Mouse (Mus musculus): ENCODE data around the gene Cgref1. TPM values are rescaled to one million over a fixed set of nuclear protein-coding genes. Genes with fewer than 3 reads are reported as not detected.

The Cgref1 gene
- polyA plus RNA-seq, 1 experiment from 2014 or later = 38.1 TPM

DNA sequence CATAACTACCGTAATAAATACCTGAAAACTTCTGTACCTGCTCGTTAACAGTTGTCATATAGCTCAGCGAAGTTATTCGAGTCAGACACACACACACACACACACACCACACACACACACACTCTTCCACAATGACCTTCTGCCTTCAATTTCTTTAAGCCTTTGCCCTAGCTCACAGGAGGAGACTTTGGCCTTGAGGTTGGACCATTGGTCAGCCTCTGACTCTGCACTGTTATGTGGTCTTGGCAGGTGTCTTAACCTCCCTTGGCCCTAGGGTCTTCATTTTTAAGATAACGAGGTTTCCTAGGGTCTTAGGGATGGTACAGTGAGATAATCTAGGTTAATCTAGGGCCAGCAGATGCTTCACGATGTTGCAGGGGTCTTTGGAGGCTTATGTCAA is 1.0 kb downstream of the Cgref1 start:
- Histone ChIP-seq H3K27me3 (0 out of 2 replicates have a peak, but pooled peaks cover 5% of the 10 kb centered on the region), H3K9ac (no peak overlapping the region), H3K4me1 (replicated peaks) (peaks cover 10% of the 10 kb centered on the region), H3K27ac (replicated peaks) (no peak overlapping the region), H3K4me3 (peak overlapping the region; percentile 55; the same call in 1 of the 2 replicates), H3K36me3 (no peaks in the 10 kb centered on the region), H3K4me2 (peak overlapping the region; percentile 81), H3K9me3 (no peaks in the 10 kb centered on the region)
- no peak for ATAC-seq (ENCODE audit: low read depth)
- 91% methylated on average over 6 of the region's 6 CpGs for WGBS

DNA sequence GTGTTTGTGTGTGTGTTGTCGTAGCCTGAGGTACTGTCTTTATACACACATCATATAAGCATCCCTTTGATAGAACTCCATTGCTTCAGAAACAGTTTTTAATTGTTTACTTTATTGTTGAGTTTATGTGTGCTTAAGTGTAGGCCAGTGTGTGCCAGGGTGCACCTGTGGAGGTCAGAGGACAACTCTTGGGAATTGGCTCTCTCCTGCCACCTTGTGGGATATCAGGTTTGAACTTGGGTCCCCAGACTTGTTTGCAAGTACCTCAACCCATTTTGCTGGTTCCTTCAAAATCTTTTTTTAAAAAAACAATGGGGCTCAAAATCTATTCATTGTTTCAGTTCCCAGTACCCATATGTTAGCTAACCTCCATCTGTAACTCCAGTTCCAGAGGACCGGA is 2.4 kb downstream of the Cgref1 start:
- no peaks in the 10 kb centered on the region for H3K9me3 ChIP-seq
- H3K36me3 ChIP-seq = no peaks in the 10 kb centered on the region
- H3K27me3 ChIP-seq = 0 out of 2 replicates have a peak, but pooled peaks cover 5% of the 10 kb centered on the region
- H3K4me3 ChIP-seq = no peak overlapping the region
- H3K4me1 ChIP-seq (replicated peaks) = peaks cover 6% of the 10 kb centered on the region
- no peak overlapping the region for H3K27ac ChIP-seq (replicated peaks)
- no peak overlapping the region for H3K4me2 ChIP-seq
- WGBS = 98% methylated on average over 2 of the region's 2 CpGs
- no peak overlapping the region for H3K9ac ChIP-seq
- no peak for ATAC-seq (ENCODE audit: low read depth)

- no peak overlapping the region for H3K9ac ChIP-seq
- H3K27me3 ChIP-seq = no peaks in the 10 kb centered on the region
- H3K4me2 ChIP-seq = no peak overlapping the region
- ATAC-seq (ENCODE audit: low read depth) = no peak
- H3K36me3 ChIP-seq = no peaks in the 10 kb centered on the region
- H3K9me3 ChIP-seq = no peaks in the 10 kb centered on the region
- no peak overlapping the region for H3K27ac ChIP-seq (replicated peaks)
- no peaks in the 10 kb centered on the region for H3K4me1 ChIP-seq (replicated peaks)
- H3K4me3 ChIP-seq = no peak overlapping the region
- 92% methylated on average over 5 of the region's 5 CpGs for WGBS
Observed at GRCm38 (mm10) chr5:30934725-30935461, 10.5 kb downstream of the Cgref1 start.

DNA sequence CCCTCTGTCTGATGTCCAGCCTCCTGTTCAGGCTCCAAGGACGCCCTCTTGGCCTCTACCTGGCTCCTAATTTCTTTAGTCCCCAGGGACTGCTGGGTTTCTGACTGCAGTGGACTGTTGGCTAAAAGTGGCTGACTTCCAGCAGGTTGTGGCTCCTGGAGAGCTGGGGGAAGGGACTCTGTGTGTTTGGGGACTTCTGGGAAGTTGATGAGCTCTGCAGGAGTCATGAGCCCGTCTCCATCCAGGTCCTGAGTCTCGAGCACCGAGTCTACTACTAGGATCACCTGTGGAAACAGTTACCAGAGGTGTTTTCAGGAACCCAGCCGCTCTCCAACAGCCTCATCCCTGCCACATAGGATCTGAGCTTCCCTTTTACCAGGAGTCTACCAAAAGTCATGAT is 11.7 kb downstream of the Cgref1 start:
- Histone ChIP-seq H3K27me3 (no peaks in the 10 kb centered on the region), H3K27ac (replicated peaks) (no peak overlapping the region), H3K4me3 (no peak overlapping the region), H3K4me2 (no peak overlapping the region), H3K36me3 (no peaks in the 10 kb centered on the region), H3K9me3 (no peaks in the 10 kb centered on the region), H3K9ac (no peak overlapping the region), H3K4me1 (replicated peaks) (no peaks in the 10 kb centered on the region)
- WGBS = 74% methylated on average over 5 of the region's 5 CpGs
- no peak for ATAC-seq (ENCODE audit: low read depth)

- Histone ChIP-seq H3K4me2 (no peak overlapping the region), H3K27me3 (no peaks in the 10 kb centered on the region), H3K9me3 (no peaks in the 10 kb centered on the region), H3K4me3 (no peak overlapping the region), H3K4me1 (replicated peaks) (no peaks in the 10 kb centered on the region), H3K9ac (no peak overlapping the region), H3K27ac (replicated peaks) (no peak overlapping the region), H3K36me3 (no peaks in the 10 kb centered on the region)
- 83% methylated on average over 4 of the region's 4 CpGs for WGBS
- ATAC-seq (ENCODE audit: low read depth) = no peak
Observed at GRCm38 (mm10) chr5:30931378-30931777, 14.0 kb downstream of the Cgref1 start.

GRCm38 (mm10) chr5:30930846-30931245 is 14.5 kb downstream of the Cgref1 start:
- Histone ChIP-seq H3K27me3 (no peaks in the 10 kb centered on the region), H3K4me3 (no peak overlapping the region), H3K9ac (no peak overlapping the region), H3K4me1 (replicated peaks) (no peaks in the 10 kb centered on the region), H3K36me3 (no peaks in the 10 kb centered on the region), H3K4me2 (no peak overlapping the region), H3K27ac (replicated peaks) (no peak overlapping the region), H3K9me3 (no peaks in the 10 kb centered on the region)
- 80% methylated on average over 6 of the region's 6 CpGs for WGBS
- ATAC-seq (ENCODE audit: low read depth) = no peak

GRCm38 (mm10) chr5:30930121-30930520 is 15.3 kb downstream of the Cgref1 start:
- Histone ChIP-seq H3K4me2 (no peak overlapping the region), H3K9me3 (no peaks in the 10 kb centered on the region), H3K27me3 (no peaks in the 10 kb centered on the region), H3K27ac (replicated peaks) (no peak overlapping the region), H3K4me1 (replicated peaks) (no peaks in the 10 kb centered on the region), H3K36me3 (no peaks in the 10 kb centered on the region), H3K4me3 (no peak overlapping the region), H3K9ac (no peak overlapping the region)
- WGBS = 38% methylated on average over 4 of the region's 4 CpGs
- ATAC-seq (ENCODE audit: low read depth) = no peak

DNA sequence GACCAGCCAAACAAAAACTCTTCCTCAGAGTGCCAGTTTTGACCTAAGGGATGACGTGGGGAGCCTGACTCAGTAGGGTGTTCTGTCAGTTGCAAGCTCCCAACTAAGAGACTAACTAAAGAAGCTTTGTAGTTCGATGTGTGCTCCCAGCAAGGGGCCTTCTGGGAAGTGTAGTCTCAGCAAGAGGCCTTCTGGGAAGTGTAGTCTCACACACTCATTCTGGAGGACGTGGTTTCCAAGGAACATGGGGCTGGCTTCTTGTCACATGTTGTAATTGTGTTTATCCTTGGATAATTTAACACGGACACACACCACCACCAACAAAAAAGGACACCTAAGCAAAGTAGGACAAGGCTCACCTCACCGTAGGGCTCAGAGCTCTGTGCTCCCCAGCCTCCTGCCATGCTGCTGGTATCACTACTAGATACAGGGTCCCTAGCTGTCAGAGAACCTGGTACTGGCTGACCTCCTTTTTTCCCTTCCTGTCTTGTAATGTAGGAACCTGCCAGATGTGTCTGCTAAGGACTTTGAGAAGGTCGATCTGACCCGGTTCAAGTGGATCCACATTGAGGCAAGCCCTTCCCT is 17.4 kb downstream of the Cgref1 start:
- Histone ChIP-seq H3K4me1 (replicated peaks) (no peaks in the 10 kb centered on the region), H3K36me3 (no peaks in the 10 kb centered on the region), H3K9me3 (no peaks in the 10 kb centered on the region), H3K27me3 (0 out of 2 replicates have a peak, but pooled peaks cover 2% of the 10 kb centered on the region), H3K4me2 (peak overlapping the region; percentile 46), H3K9ac (no peak overlapping the region), H3K27ac (replicated peaks) (no peak overlapping the region), H3K4me3 (no peak overlapping the region)
- 39% methylated on average over 7 of the region's 7 CpGs for WGBS
- peak; percentile 68 for ATAC-seq (ENCODE audit: low read depth)

DNA sequence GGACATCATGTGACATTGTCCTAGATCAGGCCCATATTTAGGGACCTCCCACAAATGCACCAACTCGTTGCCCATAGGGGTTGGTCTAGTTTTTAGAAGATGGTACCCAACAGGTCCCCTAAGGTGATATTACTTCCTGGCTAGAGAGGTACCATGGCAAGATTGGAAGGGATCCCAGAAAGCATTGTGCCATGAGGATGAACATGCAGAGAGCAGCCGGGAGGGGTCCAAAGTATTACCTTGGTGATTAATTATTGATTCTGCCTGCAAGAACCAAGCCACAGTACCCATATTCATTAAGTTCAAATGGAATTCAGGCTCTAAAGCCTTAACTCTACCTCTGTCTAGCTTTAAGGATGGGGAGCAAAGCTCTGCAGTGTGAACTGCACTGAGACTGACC is 19.3 kb downstream of the Cgref1 start:
- Histone ChIP-seq H3K4me3 (no peak overlapping the region), H3K36me3 (no peaks in the 10 kb centered on the region), H3K27me3 (0 out of 2 replicates have a peak, but pooled peaks cover 2% of the 10 kb centered on the region), H3K9ac (no peak overlapping the region), H3K4me1 (replicated peaks) (peaks cover 14% of the 10 kb centered on the region), H3K4me2 (no peak overlapping the region), H3K9me3 (no peaks in the 10 kb centered on the region), H3K27ac (replicated peaks) (no peak overlapping the region)
- 80% methylated on average over 2 of the region's 2 CpGs for WGBS
- no peak for ATAC-seq (ENCODE audit: low read depth)

GRCm38 (mm10) chr5:30925217-30925616 is 20.2 kb downstream of the Cgref1 start:
- H3K9me3 ChIP-seq = no peaks in the 10 kb centered on the region
- H3K27ac ChIP-seq (replicated peaks) = no peak overlapping the region
- H3K4me2 ChIP-seq = no peak overlapping the region
- WGBS = 85% methylated on average over 5 of the region's 5 CpGs
- H3K4me3 ChIP-seq = no peak overlapping the region
- 0 out of 2 replicates have a peak, but pooled peaks cover 2% of the 10 kb centered on the region for H3K27me3 ChIP-seq
- H3K4me1 ChIP-seq (replicated peaks) = peaks cover 23% of the 10 kb centered on the region
- H3K9ac ChIP-seq = no peak overlapping the region
- ATAC-seq (ENCODE audit: low read depth) = no peak
- no peaks in the 10 kb centered on the region for H3K36me3 ChIP-seq

DNA sequence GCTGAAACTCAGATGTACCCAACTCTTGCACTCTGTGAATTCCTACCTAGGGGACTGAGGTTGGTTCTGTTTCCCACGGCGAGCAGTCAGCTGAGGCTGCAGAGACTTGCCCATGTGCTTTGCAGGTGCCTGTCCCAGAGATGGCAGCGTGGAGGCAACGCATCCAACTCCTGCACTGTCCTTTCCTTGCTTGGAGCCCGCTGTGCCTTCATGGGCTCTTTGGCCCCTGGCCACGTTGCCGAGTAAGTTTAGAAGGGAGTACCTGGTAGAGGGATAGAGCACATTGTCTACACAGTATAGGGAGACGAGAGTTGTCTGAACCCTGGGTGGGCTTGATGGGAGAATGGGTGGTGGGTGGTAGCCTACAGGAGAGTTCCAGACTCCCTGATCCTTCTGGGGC is 20.8 kb downstream of the Cgref1 start:
- ATAC-seq (ENCODE audit: low read depth) = no peak
- 83% methylated on average over 8 of the region's 8 CpGs for WGBS
- Histone ChIP-seq H3K9ac (no peak overlapping the region), H3K4me1 (replicated peaks) (peaks cover 28% of the 10 kb centered on the region), H3K4me2 (no peak overlapping the region), H3K27ac (replicated peaks) (no peak overlapping the region), H3K9me3 (no peaks in the 10 kb centered on the region), H3K27me3 (0 out of 2 replicates have a peak, but pooled peaks cover 2% of the 10 kb centered on the region), H3K36me3 (no peaks in the 10 kb centered on the region), H3K4me3 (no peak overlapping the region)

DNA sequence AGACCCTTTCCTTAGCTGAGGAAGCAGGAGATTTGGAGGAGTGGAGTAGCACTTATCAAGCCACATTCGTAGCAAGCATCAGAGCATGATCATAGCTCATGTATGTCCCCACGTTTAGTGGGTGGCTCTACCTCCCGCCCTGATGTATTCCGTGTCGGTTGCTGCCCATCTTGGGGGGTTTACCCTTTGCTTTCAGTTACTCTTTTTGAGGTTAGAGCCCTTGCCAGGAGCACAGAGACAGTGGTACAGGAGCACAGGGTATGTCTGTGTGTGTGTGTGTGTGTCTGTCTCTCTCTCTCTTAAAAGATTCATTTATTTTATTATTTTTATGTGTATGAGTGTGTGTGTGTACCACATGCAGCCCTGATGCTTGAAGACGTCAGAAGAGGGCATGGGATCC is 22.3 kb downstream of the Cgref1 start:
- Histone ChIP-seq H3K4me2 (no peak overlapping the region), H3K4me3 (no peak overlapping the region), H3K4me1 (replicated peaks) (peaks cover 28% of the 10 kb centered on the region), H3K36me3 (no peaks in the 10 kb centered on the region), H3K9ac (no peak overlapping the region), H3K27me3 (0 out of 2 replicates have a peak, but pooled peaks cover 2% of the 10 kb centered on the region), H3K9me3 (no peaks in the 10 kb centered on the region), H3K27ac (replicated peaks) (no peak overlapping the region)
- 87% methylated on average over 6 of the region's 6 CpGs for WGBS
- ATAC-seq (ENCODE audit: low read depth) = no peak
